Mouse (Mus musculus) heart, adult 2 months (tissue): ENCODE measurements at regions not wholly inside any gene's neighbourhood (a gene's known extent, or its start where the extent isn't known, plus 50 kb on each side); places are given as distances from the start of the nearest gene placed in this dataset.

ENCODE experiments used
- CTCF ChIP-seq: fragments of 200-600 bp; IDR thresholded peaks from 2 replicates; pipeline ENCODE4 v1.8.1; 2022; ENCODE audit warnings: antibody characterized with exemption, mild to moderate bottlenecking, moderate library complexity
- POLR2A ChIP-seq: fragments of 200-500 bp; IDR thresholded peaks from 2 replicates; pipeline ENCODE4 v1.6.1; 2011; ENCODE audit warnings: mild to moderate bottlenecking, low read depth, low read length, control low read depth; ENCODE audit not compliant: insufficient read depth

DNA sequence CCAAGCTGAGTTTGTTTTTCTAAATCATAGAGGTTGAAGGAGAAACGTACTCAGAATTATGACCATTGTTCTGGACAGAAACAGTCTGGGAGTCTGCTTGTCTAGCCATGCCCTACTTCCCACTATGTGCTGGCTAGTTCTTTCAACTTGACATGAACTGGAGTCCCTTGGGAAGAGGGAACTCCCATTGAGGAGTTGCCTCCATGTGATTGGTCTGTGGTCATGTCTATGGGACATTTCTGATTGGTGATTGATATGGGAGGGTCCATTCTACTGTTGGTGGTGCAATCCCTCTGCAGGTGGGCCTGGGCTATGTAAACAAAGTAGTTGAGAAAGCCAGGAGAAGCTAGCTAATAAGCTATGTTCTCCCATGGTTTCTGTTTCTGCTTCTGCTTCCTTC, 64.5 kb upstream of the Adcy1 start:
- TF ChIP-seq CTCF (no peak), POLR2A (no peak)
